Mouse (Mus musculus) thymus, postnatal 36 days (tissue): Measurements from ENCODE around the gene Pcgf5.
"Not testable (repeated sequence)": the region's sequence is repeated elsewhere in the genome, so short reads cannot be mapped to it uniquely, and the experiment has no call there.

Source experiments
- DNase-seq, 2 experiments: peaks; one replicate each; pipeline ENCODE4 v3.0.0; 2022; ENCODE audit warnings: mixed read lengths in 2 of 2

Gene Pcgf5

DNA sequence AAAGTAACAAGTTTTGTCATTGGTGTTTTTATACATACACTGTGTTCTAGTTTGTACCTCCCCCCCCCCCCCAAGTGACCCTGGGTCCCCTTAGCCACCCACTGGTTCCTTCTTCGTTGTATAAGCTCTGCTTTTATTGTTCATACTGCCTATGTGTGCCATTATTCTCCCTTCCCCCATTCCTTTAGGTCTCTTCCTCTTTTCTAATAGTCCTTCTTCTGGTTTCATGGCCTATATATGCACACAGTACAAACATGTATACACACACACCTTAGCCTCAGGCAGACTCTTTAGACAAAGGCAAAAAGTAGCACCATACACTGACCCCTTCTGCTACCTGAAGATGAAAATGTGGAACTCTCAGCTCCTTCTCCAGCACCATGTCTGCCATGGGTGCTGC is 42.6 kb downstream of the Pcgf5 start:
- no peak for DNase-seq

DNA sequence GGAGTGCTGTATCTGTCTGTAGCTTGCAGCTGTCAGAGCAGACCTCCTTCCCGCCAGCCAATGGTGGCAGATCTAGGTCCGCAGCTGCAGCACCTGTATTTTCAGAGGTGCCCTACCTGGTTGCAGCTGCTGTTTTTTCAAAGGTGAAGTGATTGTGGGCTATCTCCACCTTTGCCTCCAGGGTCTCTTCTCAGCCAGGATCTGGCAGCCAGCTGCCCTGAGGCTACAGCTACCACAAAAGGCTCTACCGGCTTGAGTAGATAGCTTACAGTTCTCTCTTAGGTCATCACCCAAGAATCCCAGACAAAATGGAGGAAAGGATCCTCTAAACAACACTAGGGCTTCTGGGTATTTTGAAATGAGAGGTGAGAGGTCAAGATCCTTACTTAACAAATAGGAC is 50.4 kb downstream of the Pcgf5 start:
- no peak for DNase-seq

- DNase-seq = no peak
These were observed 60.4 kb downstream of the Pcgf5 start for GRCm38 (mm10) chr19:36408352-36409100.

DNA sequence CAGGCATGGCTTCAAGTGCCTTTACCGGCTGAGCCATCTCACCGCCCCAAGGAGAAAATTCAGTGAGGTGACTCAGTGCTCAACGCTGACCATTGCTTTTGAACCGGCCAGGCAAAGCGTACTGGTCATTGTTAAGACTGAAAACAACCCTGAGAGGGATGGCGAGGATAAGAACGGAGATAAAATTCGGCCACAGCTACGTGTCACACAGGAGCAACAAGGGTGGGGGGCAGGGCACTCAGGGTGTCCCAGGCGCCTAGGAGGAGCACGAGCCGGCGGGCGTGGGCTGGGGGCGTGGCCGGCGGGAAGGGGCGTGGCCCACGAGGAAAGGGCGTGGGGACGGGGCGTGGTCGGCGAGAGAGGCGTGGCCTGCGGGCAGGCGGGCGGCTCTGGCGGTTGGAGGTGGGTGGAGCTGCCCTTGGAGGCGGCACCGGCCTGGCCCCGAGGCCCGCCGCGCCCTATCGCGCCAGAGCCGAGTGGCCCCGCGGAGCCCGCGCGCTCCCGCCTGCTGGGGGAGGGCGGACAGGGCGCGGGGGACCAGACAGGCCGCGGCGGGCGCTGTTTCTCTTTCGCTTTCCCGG is 61.3 kb downstream of the Pcgf5 start:
- DNase-seq = peak; percentile 97 to 99

- DNase-seq = peak in 1 of 2 experiments; percentile 45
These were observed 61.8 kb downstream of the Pcgf5 start for GRCm38 (mm10) chr19:36409861-36410392.

DNA sequence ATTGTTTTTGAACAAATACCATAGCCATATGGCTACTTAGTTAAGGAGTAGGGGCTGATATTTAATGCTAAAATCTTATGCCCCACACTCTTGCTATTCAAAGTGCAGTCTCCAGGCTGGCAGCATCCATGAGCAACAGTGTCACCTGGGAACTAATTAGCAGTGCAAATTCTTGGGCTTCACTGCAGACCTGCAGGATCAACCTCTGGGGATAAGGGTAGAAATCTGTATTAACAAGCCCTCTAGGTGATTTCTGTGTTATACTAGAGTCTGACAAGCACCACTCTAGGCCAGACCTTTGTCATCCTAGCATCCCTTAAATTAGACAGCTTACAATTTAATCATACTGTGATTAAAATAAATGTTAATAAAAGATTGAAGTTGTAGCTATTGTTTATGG is 71.8 kb downstream of the Pcgf5 start:
- DNase-seq = no peak

DNA sequence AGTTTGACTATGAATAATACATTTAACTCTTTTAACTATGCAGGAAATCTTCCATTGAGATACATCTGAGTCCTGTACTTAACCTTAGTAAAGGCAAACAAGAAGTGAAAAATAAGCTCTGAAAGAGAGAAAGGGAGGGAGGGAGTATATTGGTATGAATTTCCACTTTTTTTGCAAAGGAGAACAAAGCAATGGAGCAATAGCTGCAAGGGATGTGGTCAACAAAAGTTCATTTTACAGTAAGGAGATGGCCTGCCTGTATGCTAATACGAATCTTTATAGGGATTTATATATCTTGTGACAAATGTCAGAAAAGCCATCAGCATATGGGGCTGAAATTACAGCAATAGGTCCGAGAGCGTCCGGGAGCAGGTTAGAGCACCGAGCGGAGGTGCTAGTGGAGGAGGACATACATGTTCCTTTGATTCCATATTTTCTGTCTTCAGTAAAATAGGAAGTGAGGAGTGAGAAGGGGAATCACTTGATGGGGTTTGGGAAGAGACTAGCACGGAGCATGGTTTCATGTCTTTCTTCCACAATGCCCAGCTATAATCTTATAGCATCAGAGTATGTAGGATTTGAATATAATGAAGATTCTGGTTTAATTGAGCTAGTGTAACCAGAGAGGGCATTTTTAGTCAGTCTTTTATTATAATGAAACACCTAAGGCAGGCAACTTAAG is 79.2 kb downstream of the Pcgf5 start:
- no peak for DNase-seq

DNA sequence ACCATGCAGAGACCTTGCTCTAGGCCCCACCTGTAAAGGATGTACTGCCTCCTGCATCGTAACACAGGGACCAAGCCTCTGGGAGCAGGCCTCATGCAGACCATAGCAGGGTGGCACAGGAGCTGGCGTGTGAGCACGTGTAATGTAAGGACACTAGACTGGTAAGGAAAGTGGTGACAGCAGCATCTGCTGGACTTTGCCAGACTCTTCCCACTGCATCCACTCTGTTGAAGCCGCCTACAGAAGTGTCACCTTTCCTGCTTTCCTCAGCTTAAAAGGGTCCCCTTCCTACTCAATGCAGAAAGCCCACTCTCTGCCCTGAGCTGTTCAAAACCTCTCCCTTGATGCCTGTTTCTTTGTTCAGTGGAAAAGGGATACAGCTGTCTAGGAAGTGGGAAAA is 80.0 kb downstream of the Pcgf5 start:
- no peak for DNase-seq

- DNase-seq = no peak
These were observed 81.2 kb downstream of the Pcgf5 start for GRCm38 (mm10) chr19:36429354-36429753.

DNA sequence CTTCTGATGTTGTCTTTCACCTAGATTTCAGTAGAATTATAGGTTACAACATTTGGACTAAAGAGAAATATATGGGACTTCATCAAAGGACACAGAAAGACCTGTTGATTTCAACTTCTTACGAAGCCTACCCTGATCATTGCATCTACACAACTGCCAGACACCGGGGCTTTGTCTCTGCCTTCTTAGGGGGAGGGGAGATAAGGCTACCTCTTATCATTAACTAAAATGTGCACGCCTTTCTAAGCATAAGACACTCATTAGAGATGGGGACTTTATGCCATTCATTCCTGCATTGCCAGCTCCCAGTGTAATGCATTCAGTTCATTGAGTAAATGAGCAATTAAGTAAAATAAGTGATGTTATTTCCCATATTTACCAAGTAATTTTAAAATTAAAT is 85.1 kb downstream of the Pcgf5 start:
- DNase-seq = no peak

DNA sequence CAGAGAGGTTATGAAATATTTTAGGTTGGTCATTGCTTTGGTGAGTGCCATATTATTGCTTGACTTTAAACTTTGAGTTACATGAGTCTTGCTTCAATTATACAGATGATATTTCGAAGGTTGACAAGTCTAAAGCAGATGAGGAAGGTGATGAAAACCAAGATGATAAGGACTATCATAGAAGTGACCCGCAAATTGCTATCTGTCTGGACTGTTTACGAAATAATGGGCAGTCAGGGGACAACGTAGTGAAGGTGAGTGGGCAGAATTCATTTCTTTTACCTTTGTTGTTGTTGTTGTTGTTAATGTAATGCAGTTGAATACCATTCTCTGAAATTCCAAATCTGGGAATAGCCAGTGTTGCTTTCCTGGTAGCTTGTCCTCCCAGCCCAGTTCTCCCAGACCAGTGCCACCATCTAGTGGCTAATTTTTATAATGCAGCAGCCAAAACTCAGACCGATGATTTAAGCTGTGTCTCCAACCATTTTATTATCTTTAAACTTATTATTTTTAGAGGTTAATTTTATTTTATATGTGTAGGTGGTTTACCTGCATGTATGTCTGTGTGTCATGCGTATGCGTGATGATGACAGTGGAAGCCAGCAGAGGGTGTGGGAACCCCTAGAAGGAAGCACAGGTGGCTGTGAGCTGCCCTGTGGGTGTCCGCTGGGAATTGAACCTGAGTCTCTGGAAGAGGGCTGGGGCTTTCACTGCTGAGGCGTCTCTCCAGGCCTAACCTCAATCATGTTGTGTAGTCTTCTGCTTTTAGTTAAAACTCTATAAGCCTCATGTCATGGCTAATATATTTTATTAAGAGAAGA is 92.0 kb downstream of the Pcgf5 start:
- DNase-seq = peak in 1 of 2 experiments; percentile 20

DNA sequence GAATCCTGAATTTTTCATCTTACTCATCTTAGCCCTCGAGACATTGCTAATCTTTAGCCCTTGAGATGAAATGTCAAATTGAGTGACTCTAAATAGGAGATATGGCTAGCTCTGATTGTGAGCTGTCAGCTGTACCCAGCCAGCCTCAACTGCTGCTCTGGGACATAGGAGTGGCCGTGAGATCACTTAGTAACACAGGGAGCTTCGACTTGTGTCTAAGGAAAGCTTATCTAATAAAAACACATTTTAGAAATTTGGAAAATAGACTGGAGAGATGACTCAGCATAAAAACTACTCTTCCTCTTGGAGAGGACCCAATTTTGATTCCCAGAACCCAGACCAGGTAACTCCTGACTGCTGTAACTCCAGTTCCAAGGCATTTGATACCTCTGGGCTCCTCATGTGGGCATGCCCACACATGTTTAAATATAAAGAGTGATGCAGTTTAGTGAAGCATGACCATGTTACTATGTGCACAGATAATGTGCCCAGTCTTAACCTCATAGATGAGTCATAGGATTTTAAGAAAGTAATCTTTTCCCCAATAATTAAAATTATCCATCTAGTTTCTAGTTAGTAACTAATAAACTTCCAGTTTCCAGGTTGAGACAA is 103.0 kb downstream of the Pcgf5 start:
- no peak for DNase-seq

GRCm38 (mm10) chr19:36451731-36452130 is 103.6 kb downstream of the Pcgf5 start:
- DNase-seq = no peak

GRCm38 (mm10) chr19:36452210-36452609 is 104.1 kb downstream of the Pcgf5 start:
- not testable (repeated sequence) for DNase-seq

- DNase-seq = no peak
These were observed 105.3 kb downstream of the Pcgf5 start for GRCm38 (mm10) chr19:36453451-36453850.

GRCm38 (mm10) chr19:36470106-36470505 is 122.0 kb downstream of the Pcgf5 start:
- peak; percentile 69 to 76 for DNase-seq

DNA sequence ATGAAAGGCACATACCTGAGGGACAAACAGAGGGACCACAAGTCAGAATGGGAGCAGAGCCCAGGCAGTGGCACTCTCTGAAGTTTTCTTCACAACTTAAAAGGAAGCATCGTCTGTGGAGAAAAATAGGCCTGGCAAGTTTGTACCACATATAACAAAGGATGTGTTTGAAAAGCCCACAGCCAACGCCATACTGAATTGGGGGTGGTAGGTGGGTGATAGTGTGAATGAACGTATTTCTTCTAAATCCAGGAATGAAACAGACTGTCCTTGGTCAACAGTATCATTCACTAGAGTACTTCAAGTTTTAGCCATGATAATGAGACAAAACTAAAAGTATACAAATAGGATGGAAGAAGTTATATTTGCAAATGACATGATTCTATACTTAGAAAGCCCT is 123.2 kb downstream of the Pcgf5 start:
- no peak for DNase-seq

DNA sequence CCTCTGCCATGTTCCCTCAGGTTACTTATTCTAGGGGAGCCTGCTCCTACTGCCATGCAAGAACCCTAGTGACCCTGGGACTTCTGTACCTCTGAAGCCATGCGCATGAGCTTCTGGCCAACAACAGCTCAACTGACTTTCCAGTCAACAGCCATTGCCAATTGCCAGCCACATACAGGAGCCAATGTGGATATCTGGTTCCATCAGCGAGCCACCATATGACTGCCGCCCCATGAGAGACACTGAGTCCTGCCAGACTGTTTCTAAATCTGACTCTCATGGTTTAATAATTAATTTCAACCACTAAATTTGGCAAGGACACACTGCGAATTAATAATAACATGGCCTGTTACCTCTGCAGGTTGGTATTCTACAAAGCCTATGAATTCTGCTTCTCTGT is 128.5 kb downstream of the Pcgf5 start:
- no peak for DNase-seq

GRCm38 (mm10) chr19:36477151-36477550 is 129.0 kb downstream of the Pcgf5 start:
- peak; percentile 43 to 56 for DNase-seq

DNA sequence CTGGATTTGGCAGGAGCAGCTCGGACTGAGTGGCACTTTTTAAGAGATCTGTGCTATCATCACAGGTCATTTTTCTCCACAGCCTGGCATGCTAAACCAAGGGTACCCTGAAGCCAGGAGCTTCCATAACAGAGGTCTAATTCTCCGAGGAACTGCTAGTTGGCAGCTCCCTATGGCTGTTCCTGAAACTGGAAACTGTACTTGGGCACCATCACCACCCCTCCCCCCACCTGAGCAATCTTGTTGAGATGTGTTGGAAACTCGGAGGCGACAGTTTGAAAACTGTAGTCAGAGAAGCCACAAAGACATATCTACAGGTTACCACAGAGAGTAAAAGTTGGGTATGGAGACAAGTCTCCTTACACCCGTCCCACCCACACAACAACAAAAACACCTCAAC is 129.6 kb downstream of the Pcgf5 start:
- peak; percentile 33 to 45 for DNase-seq

DNA sequence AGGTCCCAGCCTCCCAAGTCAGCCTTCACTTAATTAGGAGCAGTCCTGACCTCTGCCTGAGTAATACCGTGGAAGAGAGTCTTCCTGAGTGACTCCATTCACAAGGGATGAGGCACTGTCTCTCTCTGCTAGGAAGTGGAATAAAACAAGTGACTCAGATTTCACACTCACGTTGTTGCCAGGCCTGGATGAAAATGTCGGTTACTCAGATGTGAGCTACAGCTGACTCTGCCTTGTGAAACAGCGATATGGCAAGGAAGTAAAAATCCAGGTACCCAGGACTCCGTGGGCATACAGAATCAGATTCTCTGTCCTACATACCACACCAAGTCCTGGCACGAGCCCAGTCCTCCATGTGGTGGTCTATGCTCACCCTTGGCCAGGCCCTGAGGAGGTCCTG is 142.8 kb downstream of the Pcgf5 start:
- no peak for DNase-seq

- DNase-seq = no peak
These were observed 147.4 kb downstream of the Pcgf5 start for GRCm38 (mm10) chr19:36495555-36495954.
